Mouse (Mus musculus) layer of hippocampus, adult 8-10 months (tissue): ENCODE results near the gene Igf2bp3. TPM values are rescaled to one million over a fixed set of nuclear protein-coding genes. Genes with fewer than 3 reads are reported as not detected.
"Not testable (repeated sequence)": the region's sequence is repeated elsewhere in the genome, so short reads cannot be mapped to it uniquely, and the experiment has no call there.

Experiments used
- DNase-seq, 2 experiments: peaks; one replicate each; pipeline ENCODE4 v3.0.0; 2022; ENCODE audit warnings: low spot score in 2 of 2
- total RNA-seq, 4 experiments: library from RNA; stranded (reverse); gene quantifications; 2 replicates each; pipeline ENCODE4 v1.2.4; 2022

Gene Igf2bp3
- total RNA-seq: not detected

GRCm38 (mm10) chr6:49214928-49215747, at the start of gene Igf2bp3:
Igf2bp3 (minus strand) TSS chr6:49214957.
- DNase-seq: no peak

GRCm38 (mm10) chr6:49264446-49264845, 49.7 kb upstream of the Igf2bp3 start:
- DNase-seq: not testable (repeated sequence)

GRCm38 (mm10) chr6:49263847-49264243, 49.1 kb upstream of the Igf2bp3 start, which contains the start of gene Tra2a:
Tra2a (minus strand) TSS chr6:49264033.
- DNase-seq: peak; percentile 93 to 95

- DNase-seq: peak in 1 of 2 experiments; percentile 14
These were observed 48.5 kb upstream of the Igf2bp3 start for GRCm38 (mm10) chr6:49263081-49263846.

- no peak for DNase-seq
These were observed 47.7 kb upstream of the Igf2bp3 start for GRCm38 (mm10) chr6:49262421-49262820.

GRCm38 (mm10) chr6:49259711-49260110, 45.0 kb upstream of the Igf2bp3 start:
- DNase-seq: no peak

- DNase-seq: no peak
These were observed 43.1 kb upstream of the Igf2bp3 start for GRCm38 (mm10) chr6:49257880-49258279.

- DNase-seq: no peak
These were observed 37.5 kb upstream of the Igf2bp3 start for GRCm38 (mm10) chr6:49252207-49252606.

GRCm38 (mm10) chr6:49251199-49251598, 36.4 kb upstream of the Igf2bp3 start:
- no peak for DNase-seq

- DNase-seq: no peak
These were observed 32.5 kb upstream of the Igf2bp3 start for GRCm38 (mm10) chr6:49247246-49247645.

- no peak for DNase-seq
These were observed 27.6 kb upstream of the Igf2bp3 start for GRCm38 (mm10) chr6:49242331-49242730.

- no peak for DNase-seq
These were observed 26.8 kb upstream of the Igf2bp3 start for GRCm38 (mm10) chr6:49241562-49241961.

- DNase-seq: peak; percentile 100
These were observed 21.6 kb upstream of the Igf2bp3 start for GRCm38 (mm10) chr6:49236331-49236730.

GRCm38 (mm10) chr6:49233356-49233755, 18.6 kb upstream of the Igf2bp3 start:
- no peak for DNase-seq

GRCm38 (mm10) chr6:49228126-49228679, 13.4 kb upstream of the Igf2bp3 start:
- DNase-seq: no peak

- no peak for DNase-seq
These were observed 12.5 kb upstream of the Igf2bp3 start for GRCm38 (mm10) chr6:49227184-49227735.

- DNase-seq: no peak
These were observed 11.0 kb upstream of the Igf2bp3 start for GRCm38 (mm10) chr6:49225728-49226123.

- no peak for DNase-seq
These were observed 10.4 kb upstream of the Igf2bp3 start for GRCm38 (mm10) chr6:49224923-49225727.

- DNase-seq: no peak
These were observed 7.1 kb upstream of the Igf2bp3 start for GRCm38 (mm10) chr6:49221906-49222305.

GRCm38 (mm10) chr6:49219920-49220604, 5.3 kb upstream of the Igf2bp3 start:
- DNase-seq: no peak
